Mouse (Mus musculus): ENCODE results near the gene Gm21118. TPM values are rescaled to one million over a fixed set of nuclear protein-coding genes. Genes with fewer than 3 reads are reported as not detected.
"Not testable (repeated sequence)": the region's sequence is repeated elsewhere in the genome, so short reads cannot be mapped to it uniquely, and the experiment has no call there.

The Gm21118 gene
- polyA plus RNA-seq (2014; fragmentation: Nextera tagmentation; extraction: Ambion mirVana): not detected in 2 replicates

GRCm38 (mm10) chrY:70273542-70273941, at the start of gene Gm21118:
Gene Gm21118 (minus strand): TSS chrY:70273642.
- not testable (repeated sequence) for H3K9me3 ChIP-seq (replicated peaks; ENCODE audit: control insufficient read depth, low read length); H3K4me2 ChIP-seq (ENCODE audit: low read length); DNase-seq (ENCODE audit: low spot score); H3K36me3 ChIP-seq (ENCODE audit: control insufficient read depth, insufficient read depth, low read length); H3K27me3 ChIP-seq (replicated peaks; ENCODE audit: control insufficient read depth, insufficient read depth, low read length); ATAC-seq; H3K4me3 ChIP-seq (ENCODE audit: low read depth, low read length); H3K9ac ChIP-seq (ENCODE audit: low read length); H3K27ac ChIP-seq (ENCODE audit: low read depth, low read length); H3K4me1 ChIP-seq (ENCODE audit: control insufficient read depth, insufficient read depth, low read length)
- no CpG with 5 or more reads among the region's 4 CpGs for WGBS

GRCm38 (mm10) chrY:70303187-70303586, 29.7 kb upstream of the Gm21118 start, which contains the start of the genes Gm29423 and Gm29644:
Gene Gm29423 (minus strand): TSS chrY:70303287.
Gene Gm29644 (minus strand): TSS chrY:70303343.
- not testable (repeated sequence) for H3K27ac ChIP-seq (ENCODE audit: low read depth, low read length); H3K36me3 ChIP-seq (ENCODE audit: control insufficient read depth, insufficient read depth, low read length); H3K4me3 ChIP-seq (ENCODE audit: low read depth, low read length); H3K27me3 ChIP-seq (replicated peaks; ENCODE audit: control insufficient read depth, insufficient read depth, low read length); H3K4me1 ChIP-seq (ENCODE audit: control insufficient read depth, insufficient read depth, low read length); H3K9me3 ChIP-seq (replicated peaks; ENCODE audit: control insufficient read depth, low read length); ATAC-seq; H3K4me2 ChIP-seq (ENCODE audit: low read length); H3K9ac ChIP-seq (ENCODE audit: low read length); DNase-seq (ENCODE audit: low spot score)
- WGBS: no CpG with 5 or more reads among the region's 2 CpGs

Other genes starting within 250 kb of the Gm21118 start
- not detected in 2 replicates for gene Gm29423, start 29.6 kb upstream of the Gm21118 start, polyA plus RNA-seq (2014; fragmentation: Nextera tagmentation; extraction: Ambion mirVana)
- not detected in 2 replicates for gene Gm29644, start 29.7 kb upstream of the Gm21118 start, polyA plus RNA-seq (2014; fragmentation: Nextera tagmentation; extraction: Ambion mirVana)
- not detected in 2 replicates for gene Gm20888, start 168.2 kb upstream of the Gm21118 start, polyA plus RNA-seq (2014; fragmentation: Nextera tagmentation; extraction: Ambion mirVana)